Mouse (Mus musculus) heart, embryonic 15.5 days (tissue): ENCODE measurements at regions not wholly inside any gene's neighbourhood (a gene's known extent, or its start where the extent isn't known, plus 50 kb on each side); places are given as distances from the start of the nearest gene placed in this dataset.

Experiments used
- ATAC-seq: fragments of 200-750 bp; cut with Nextera tagmentation; replicated peaks from 2 replicates; pipeline ENCODE4 v1.8.0; 2017; ENCODE audit warnings: low read depth, moderate TSS enrichment; ENCODE audit not compliant: insufficient number of reproducible peaks, insufficient read depth, low FRiP score
- H3K27ac ChIP-seq: fragments of 300-500 bp; sonication (generic); 2 replicates; pipeline ENCODE4 v1.5.1; 2015; ENCODE audit warnings: mild to moderate bottlenecking, inconsistent platforms
- H3K27me3 ChIP-seq: fragments of 300-500 bp; sonication (generic); 2 replicates; pipeline ENCODE4 v1.6.1; 2015; ENCODE audit warnings: inconsistent platforms
- H3K36me3 ChIP-seq: fragments of 300-500 bp; sonication (generic); 2 replicates; pipeline ENCODE4 v1.6.1; 2015; ENCODE audit warnings: mild to moderate bottlenecking, inconsistent platforms
- H3K4me1 ChIP-seq: fragments of 300-500 bp; sonication (generic); replicated peaks from 2 replicates; pipeline ENCODE4 v1.6.1; 2015; ENCODE audit warnings: inconsistent platforms
- H3K4me2 ChIP-seq: fragments of 300-500 bp; sonication (generic); 2 replicates; pipeline ENCODE4 v1.6.1; 2015; ENCODE audit warnings: inconsistent platforms, mild to moderate bottlenecking, moderate library complexity
- H3K4me3 ChIP-seq: fragments of 300-500 bp; sonication (generic); 2 replicates; pipeline ENCODE4 v1.5.1; 2015; ENCODE audit warnings: mild to moderate bottlenecking, inconsistent platforms
- H3K9ac ChIP-seq: fragments of 300-500 bp; sonication (generic); 2 replicates; pipeline ENCODE4 v1.6.1; 2015; ENCODE audit warnings: mild to moderate bottlenecking, inconsistent platforms
- H3K9me3 ChIP-seq: fragments of 300-500 bp; sonication (generic); replicated peaks from 2 replicates; pipeline ENCODE4 v1.6.1; 2016; ENCODE audit warnings: inconsistent platforms
- WGBS: fragments of 180-500 bp; shearing (Covaris S2); methylation state at CpG from one replicate; pipeline ENCODE4 v1.1.7; 2015; ENCODE audit warnings: mixed read lengths; 5-methylcytosine and 5-hydroxymethylcytosine counted together

GRCm38 (mm10) chr1:184425694-184426093, 306.7 kb downstream of the Hlx start:
- H3K9ac ChIP-seq, result no peak overlapping the region
- H3K4me3 ChIP-seq, result no peak overlapping the region
- ATAC-seq, result no peak
- H3K9me3 ChIP-seq, result no peaks in the 10 kb centered on the region
- H3K4me2 ChIP-seq, result no peak overlapping the region
- H3K4me1 ChIP-seq, result no peaks in the 10 kb centered on the region
- 81% methylated on average over 1 of the region's 1 CpGs for WGBS
- no peaks in the 10 kb centered on the region for H3K27me3 ChIP-seq
- no peaks in the 10 kb centered on the region for H3K36me3 ChIP-seq
- H3K27ac ChIP-seq, result no peak overlapping the region

- H3K9me3 ChIP-seq, result no peaks in the 10 kb centered on the region
- H3K36me3 ChIP-seq, result no peaks in the 10 kb centered on the region
- no peak for ATAC-seq
- no peaks in the 10 kb centered on the region for H3K27me3 ChIP-seq
- no peak overlapping the region for H3K4me2 ChIP-seq
- no peak overlapping the region for H3K9ac ChIP-seq
- no peaks in the 10 kb centered on the region for H3K4me1 ChIP-seq
- WGBS, result 52% methylated on average over 2 of the region's 2 CpGs
- H3K4me3 ChIP-seq, result no peak overlapping the region
- no peak overlapping the region for H3K27ac ChIP-seq
Measured at GRCm38 (mm10) chr1:184424035-184424434, 308.4 kb downstream of the Hlx start.

- H3K9ac ChIP-seq, result no peak overlapping the region
- 80% methylated on average over 12 of the region's 12 CpGs for WGBS
- no peaks in the 10 kb centered on the region for H3K4me1 ChIP-seq
- H3K9me3 ChIP-seq, result no peaks in the 10 kb centered on the region
- H3K36me3 ChIP-seq, result no peaks in the 10 kb centered on the region
- no peak overlapping the region for H3K4me2 ChIP-seq
- no peaks in the 10 kb centered on the region for H3K27me3 ChIP-seq
- H3K4me3 ChIP-seq, result no peak overlapping the region
- no peak overlapping the region for H3K27ac ChIP-seq
- ATAC-seq, result no peak
Measured at GRCm38 (mm10) chr1:184412596-184412995, 319.8 kb downstream of the Hlx start.

GRCm38 (mm10) chr1:184411066-184411465, 321.4 kb downstream of the Hlx start:
- ATAC-seq, result no peak
- 60% methylated on average over 3 of the region's 3 CpGs for WGBS
- H3K9me3 ChIP-seq, result no peaks in the 10 kb centered on the region
- H3K9ac ChIP-seq, result no peak overlapping the region
- H3K4me3 ChIP-seq, result no peak overlapping the region
- H3K36me3 ChIP-seq, result no peaks in the 10 kb centered on the region
- no peaks in the 10 kb centered on the region for H3K27me3 ChIP-seq
- H3K4me1 ChIP-seq, result no peaks in the 10 kb centered on the region
- no peak overlapping the region for H3K4me2 ChIP-seq
- no peak overlapping the region for H3K27ac ChIP-seq

GRCm38 (mm10) chr1:184409986-184410385, 322.4 kb downstream of the Hlx start:
- 66% methylated on average over 7 of the region's 7 CpGs for WGBS
- Histone ChIP-seq H3K36me3 (no peaks in the 10 kb centered on the region), H3K9me3 (no peaks in the 10 kb centered on the region), H3K4me2 (no peak overlapping the region), H3K27me3 (no peaks in the 10 kb centered on the region), H3K27ac (no peak overlapping the region), H3K4me3 (no peak overlapping the region), H3K9ac (no peak overlapping the region), H3K4me1 (no peaks in the 10 kb centered on the region)
- ATAC-seq, result no peak

GRCm38 (mm10) chr1:184402985-184403384, 329.4 kb downstream of the Hlx start:
- Histone ChIP-seq H3K27ac (no peak overlapping the region), H3K9me3 (no peaks in the 10 kb centered on the region), H3K4me1 (no peaks in the 10 kb centered on the region), H3K36me3 (no peaks in the 10 kb centered on the region), H3K4me3 (no peak overlapping the region), H3K4me2 (no peak overlapping the region), H3K9ac (no peak overlapping the region), H3K27me3 (no peaks in the 10 kb centered on the region)
- 74% methylated on average over 6 of the region's 6 CpGs for WGBS
- no peak for ATAC-seq

- H3K4me3 ChIP-seq, result no peak overlapping the region
- no peaks in the 10 kb centered on the region for H3K9me3 ChIP-seq
- peak overlapping the region; percentile 21; the same call in 1 of the 2 replicates for H3K4me2 ChIP-seq
- H3K9ac ChIP-seq, result no peak overlapping the region
- no peaks in the 10 kb centered on the region for H3K27me3 ChIP-seq
- 47% methylated on average over 15 of the region's 15 CpGs for WGBS
- no peak overlapping the region for H3K27ac ChIP-seq
- H3K4me1 ChIP-seq, result no peaks in the 10 kb centered on the region
- no peak for ATAC-seq
- H3K36me3 ChIP-seq, result no peaks in the 10 kb centered on the region
Measured at GRCm38 (mm10) chr1:184395215-184395614, 337.2 kb downstream of the Hlx start.

GRCm38 (mm10) chr1:184394559-184395194, 337.7 kb downstream of the Hlx start:
- Histone ChIP-seq H3K4me3 (no peak overlapping the region), H3K4me1 (no peaks in the 10 kb centered on the region), H3K27ac (no peak overlapping the region), H3K9ac (no peak overlapping the region), H3K4me2 (peak overlapping the region; percentile 21; the same call in 1 of the 2 replicates), H3K9me3 (no peaks in the 10 kb centered on the region), H3K36me3 (no peaks in the 10 kb centered on the region), H3K27me3 (no peaks in the 10 kb centered on the region)
- ATAC-seq, result no peak
- WGBS, result 67% methylated on average over 12 of the region's 12 CpGs

- Histone ChIP-seq H3K4me2 (no peak overlapping the region), H3K27me3 (no peaks in the 10 kb centered on the region), H3K36me3 (no peaks in the 10 kb centered on the region), H3K9me3 (no peaks in the 10 kb centered on the region), H3K4me1 (no peaks in the 10 kb centered on the region), H3K9ac (no peak overlapping the region), H3K4me3 (no peak overlapping the region), H3K27ac (no peak overlapping the region)
- no peak for ATAC-seq
- 72% methylated on average over 7 of the region's 7 CpGs for WGBS
Measured at GRCm38 (mm10) chr1:184384088-184384823, 348.2 kb downstream of the Hlx start.

- Histone ChIP-seq H3K4me1 (peaks cover 5% of the 10 kb centered on the region; the same call in 1 of the 2 replicates), H3K9me3 (no peaks in the 10 kb centered on the region), H3K9ac (no peak overlapping the region), H3K4me2 (no peak overlapping the region), H3K4me3 (no peak overlapping the region), H3K27me3 (no peaks in the 10 kb centered on the region), H3K27ac (no peak overlapping the region), H3K36me3 (no peaks in the 10 kb centered on the region)
- 69% methylated on average over 1 of the region's 1 CpGs for WGBS
- ATAC-seq, result no peak
Measured at GRCm38 (mm10) chr1:184378665-184379064, 344.6 kb upstream of the 1700056E22Rik start.

GRCm38 (mm10) chr1:184365026-184365425, 330.9 kb upstream of the 1700056E22Rik start:
- H3K27me3 ChIP-seq, result no peaks in the 10 kb centered on the region
- ATAC-seq, result no peak
- no peak overlapping the region for H3K27ac ChIP-seq
- H3K36me3 ChIP-seq, result no peaks in the 10 kb centered on the region
- H3K4me1 ChIP-seq, result no peaks in the 10 kb centered on the region
- H3K4me3 ChIP-seq, result no peak overlapping the region
- no peaks in the 10 kb centered on the region for H3K9me3 ChIP-seq
- no peak overlapping the region for H3K9ac ChIP-seq
- no peak overlapping the region for H3K4me2 ChIP-seq

GRCm38 (mm10) chr1:184358226-184358568, 324.1 kb upstream of the 1700056E22Rik start:
- Histone ChIP-seq H3K9ac (no peak overlapping the region), H3K27me3 (no peaks in the 10 kb centered on the region), H3K27ac (no peak overlapping the region), H3K4me1 (peaks cover 5% of the 10 kb centered on the region; the same call in 1 of the 2 replicates), H3K4me2 (no peak overlapping the region), H3K36me3 (no peaks in the 10 kb centered on the region), H3K9me3 (no peaks in the 10 kb centered on the region), H3K4me3 (no peak overlapping the region)
- 52% methylated on average over 6 of the region's 6 CpGs for WGBS
- no peak for ATAC-seq
